Mouse (Mus musculus): Measurements from ENCODE around the gene Olfr530. TPM values are rescaled to one million over a fixed set of nuclear protein-coding genes. Genes with fewer than 3 reads are reported as not detected.

Olfr530 gene
- total RNA-seq (2012; rRNA removed): not detected in 2 replicates
- not detected for polyA plus RNA-seq (2012; ENCODE audit: insufficient read depth in 1 of 2, insufficient read length in 2 of 2, low read depth in 1 of 2, low replicate concordance in 2 of 2, missing spikeins in 1 of 2)

DNA sequence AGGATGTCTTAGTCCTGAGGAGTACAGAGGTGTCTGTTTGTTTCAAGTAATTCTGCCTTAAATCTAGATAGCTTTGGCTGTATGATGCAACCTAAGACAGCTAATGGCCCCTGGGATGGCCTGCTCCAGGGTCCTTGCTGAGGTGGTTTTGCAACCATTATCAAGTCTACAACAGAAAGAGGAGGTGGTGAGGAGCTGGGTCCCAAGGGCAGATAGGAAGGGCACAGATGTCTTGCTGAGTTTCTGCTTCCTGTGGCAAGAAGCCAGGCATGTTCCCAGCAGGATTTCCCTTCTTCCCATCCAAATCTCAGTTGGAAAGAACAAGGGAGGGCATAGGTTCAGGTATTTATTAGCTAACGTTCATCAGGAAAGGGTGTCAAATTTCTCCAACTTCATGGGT lies at the start of gene Olfr530:
Olfr530 (minus strand) TSS at position 101 of the 400 bp plus-strand sequence.
- Histone ChIP-seq H3K36me3 (ENCODE audit: control insufficient read depth in 1 of 2, insufficient read depth in 2 of 2, low read length in 2 of 2) (no peaks in the 10 kb centered on the region), H3K79me2 (ENCODE audit: control insufficient read depth, insufficient read depth, low read length, poor library complexity) (no peaks in the 10 kb centered on the region), H3K27me3 (ENCODE audit: control insufficient read depth in 1 of 2, insufficient read depth in 2 of 2, low read length in 2 of 2) (no peaks in the 10 kb centered on the region), H3K4me3 (ENCODE audit: control insufficient read depth in 1 of 2, insufficient read depth in 1 of 2, low read depth in 2 of 2, low read length in 2 of 2) (no peak within 1 kb of the TSS), H3K27ac (ENCODE audit: control insufficient read depth, low read depth, low read length) (no peak within 1 kb of the TSS), H3K9ac (ENCODE audit: control insufficient read depth, low read depth, low read length, poor library complexity, severe bottlenecking) (no peak within 1 kb of the TSS), H3K9me3 (replicated peaks; ENCODE audit: insufficient read depth, low read length) (no peaks in the 10 kb centered on the region), H3K4me1 (ENCODE audit: control insufficient read depth in 1 of 2, insufficient read depth in 2 of 2, low read length in 2 of 2) (no peaks in the 10 kb centered on the region)
- DNase-seq (ENCODE audit: low read depth, low spot score): no peak
- TF ChIP-seq TCF12 (IDR thresholded peaks at IDR 0.05; ENCODE audit: low read depth, low read length) (no peak), GATA1 (IDR thresholded peaks at IDR 0.05; ENCODE audit: low read depth, low read length) (no peak), ETS1 (IDR thresholded peaks at IDR 0.05; ENCODE audit: low read depth, low read length) (no peak), MAZ (IDR thresholded peaks at IDR 0.05; ENCODE audit: low read depth, low read length) (no peak), POLR2AphosphoS2 (IDR thresholded peaks at IDR 0.05; ENCODE audit: low read length) (no peak), USF1 (IDR thresholded peaks at IDR 0.05; ENCODE audit: low read depth, low read length) (no peak), POLR2AphosphoS5 (IDR thresholded peaks at IDR 0.05; ENCODE audit: borderline replicate concordance, low read depth, low read length) (no peak), ZNF384 (IDR thresholded peaks at IDR 0.05; ENCODE audit: low read depth, low read length) (no peak), SIN3A (IDR thresholded peaks at IDR 0.05; ENCODE audit: low read length) (no peak), TAL1 (IDR thresholded peaks at IDR 0.05; ENCODE audit: low read length) (no peak), RCOR1 (IDR thresholded peaks at IDR 0.05; ENCODE audit: low read depth, low read length) (no peak), NELFE (IDR thresholded peaks at IDR 0.05; ENCODE audit: low read depth, low read length) (no peak), USF2 (IDR thresholded peaks at IDR 0.05; ENCODE audit: borderline replicate concordance in 1 of 2, insufficient read depth in 1 of 2, low read depth in 1 of 2, low read length in 2 of 2) (no peak), NRF1 (IDR thresholded peaks at IDR 0.05; ENCODE audit: insufficient read depth, low read depth, low read length, poor library complexity, severe bottlenecking) (no peak), MXI1 (IDR thresholded peaks at IDR 0.05; ENCODE audit: low read depth, low read length) (no peak), ZKSCAN1 (IDR thresholded peaks at IDR 0.05; ENCODE audit: low read depth, low read length) (no peak)

DNA sequence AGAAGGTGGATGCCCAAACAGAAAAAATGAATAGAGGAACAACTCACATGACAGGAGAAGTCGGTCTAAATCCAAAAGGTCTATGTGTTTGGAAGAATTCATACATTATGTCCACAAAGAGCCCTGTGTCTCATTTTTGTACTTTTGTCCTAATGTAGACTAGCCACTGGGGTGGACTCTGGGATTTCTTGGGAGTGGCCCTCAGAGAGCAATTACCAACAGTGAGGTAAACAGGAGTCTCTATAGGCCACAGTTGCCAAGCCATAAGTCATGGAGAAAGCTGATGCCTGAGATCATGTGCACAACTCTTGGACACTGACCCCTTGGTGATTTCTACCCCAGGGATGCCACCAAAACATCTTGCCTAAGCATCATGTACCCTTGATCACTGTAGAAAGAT lies 45.4 kb upstream of the Olfr530 start, which contains the start of gene Olfr532:
Olfr532 (minus strand) TSS at position 101 of the 400 bp plus-strand sequence.
- no peaks in the 10 kb centered on the region for H3K27me3 ChIP-seq (ENCODE audit: control insufficient read depth in 1 of 2, insufficient read depth in 2 of 2, low read length in 2 of 2)
- no peak for TF ChIP-seq ETS1 (IDR thresholded peaks at IDR 0.05; ENCODE audit: low read depth, low read length)
- DNase-seq (ENCODE audit: low read depth, low spot score): no peak
- no peaks in the 10 kb centered on the region for H3K4me1 ChIP-seq (ENCODE audit: control insufficient read depth in 1 of 2, insufficient read depth in 2 of 2, low read length in 2 of 2)
- no peak within 1 kb of the TSS for H3K9ac ChIP-seq (ENCODE audit: control insufficient read depth, low read depth, low read length, poor library complexity, severe bottlenecking)
- H3K4me3 ChIP-seq (ENCODE audit: control insufficient read depth in 1 of 2, insufficient read depth in 1 of 2, low read depth in 2 of 2, low read length in 2 of 2): no peak within 1 kb of the TSS
- no peaks in the 10 kb centered on the region for H3K9me3 ChIP-seq (replicated peaks; ENCODE audit: insufficient read depth, low read length)
- H3K36me3 ChIP-seq (ENCODE audit: control insufficient read depth in 1 of 2, insufficient read depth in 2 of 2, low read length in 2 of 2): no peaks in the 10 kb centered on the region
- H3K79me2 ChIP-seq (ENCODE audit: control insufficient read depth, insufficient read depth, low read length, poor library complexity): no peaks in the 10 kb centered on the region
- no peak within 1 kb of the TSS for H3K27ac ChIP-seq (ENCODE audit: control insufficient read depth, low read depth, low read length)

All from MEL (cell line).